Mouse (Mus musculus) forebrain, embryonic 12.5 days (tissue): ENCODE data around the gene A430078G23Rik. TPM values are rescaled to one million over a fixed set of nuclear protein-coding genes. Genes with fewer than 3 reads are reported as not detected.
"Not testable (repeated sequence)": the region's sequence is repeated elsewhere in the genome, so short reads cannot be mapped to it uniquely, and the experiment has no call there.

ENCODE experiments used
- ATAC-seq: fragments of 200-750 bp; cut with Nextera tagmentation; 2 replicates; pipeline ENCODE4 v1.8.0; 2017; ENCODE audit warnings: moderate TSS enrichment; ENCODE audit not compliant: low FRiP score
- H3K27ac ChIP-seq: fragments of 300-500 bp; sonication (generic); 2 replicates; pipeline ENCODE4 v1.5.1; 2016; ENCODE audit warnings: mild to moderate bottlenecking
- H3K27me3 ChIP-seq: fragments of 300-500 bp; sonication (generic); 2 replicates; pipeline ENCODE4 v1.6.1; 2016; ENCODE audit warnings: mild to moderate bottlenecking
- H3K36me3 ChIP-seq: fragments of 300-500 bp; sonication (generic); replicated peaks from 2 replicates; pipeline ENCODE4 v1.6.1; 2016; ENCODE audit warnings: mild to moderate bottlenecking
- H3K4me1 ChIP-seq: fragments of 300-500 bp; sonication (generic); 2 replicates; pipeline ENCODE4 v1.6.1; 2016
- H3K4me2 ChIP-seq: fragments of 300-500 bp; sonication (generic); 2 replicates; pipeline ENCODE4 v1.6.1; 2016; ENCODE audit warnings: mild to moderate bottlenecking, moderate library complexity
- H3K4me3 ChIP-seq: fragments of 300-500 bp; sonication (generic); replicated peaks from 2 replicates; pipeline ENCODE4 v1.5.1; 2016; ENCODE audit warnings: mild to moderate bottlenecking
- H3K9ac ChIP-seq: fragments of 300-500 bp; sonication (generic); 2 replicates; pipeline ENCODE4 v1.6.1; 2016; ENCODE audit warnings: mild to moderate bottlenecking
- H3K9me3 ChIP-seq: fragments of 300-500 bp; sonication (generic); 2 replicates; pipeline ENCODE4 v1.6.1; 2016
- WGBS: fragments of 180-500 bp; shearing (Covaris S2); methylation state at CpG from one replicate; pipeline ENCODE4 v1.1.7; 2016; 5-methylcytosine and 5-hydroxymethylcytosine counted together
- polyA plus RNA-seq: library from polyadenylated mRNA; unstranded; fragments of >200 nt; fragmentation: Nextera tagmentation; extraction: Ambion mirVana; gene quantifications from 2 replicates; pipeline ENCODE4 v1.2.1, GENCODE M21; 2016

A430078G23Rik gene
- polyA plus RNA-seq, 1 experiment from 2014 or later: 0.06 TPM

- H3K27me3 ChIP-seq: no peaks in the 10 kb centered on the region
- no peak overlapping the region for H3K9ac ChIP-seq
- WGBS: 50% methylated on average over 6 of the region's 6 CpGs
- no peaks in the 10 kb centered on the region for H3K36me3 ChIP-seq
- H3K27ac ChIP-seq: no peak overlapping the region
- H3K4me2 ChIP-seq: no peak overlapping the region
- no peak for ATAC-seq
- no peaks in the 10 kb centered on the region for H3K4me1 ChIP-seq
- no peaks in the 10 kb centered on the region for H3K9me3 ChIP-seq
- H3K4me3 ChIP-seq: no peak overlapping the region
These were observed 22.6 kb upstream of the A430078G23Rik start for GRCm38 (mm10) chr8:3330662-3331061.

GRCm38 (mm10) chr8:3331692-3332091 lies 21.5 kb upstream of the A430078G23Rik start:
- 85% methylated on average over 2 of the region's 2 CpGs for WGBS
- ATAC-seq: no peak
- no peaks in the 10 kb centered on the region for H3K4me1 ChIP-seq

GRCm38 (mm10) chr8:3335881-3336280 lies 17.3 kb upstream of the A430078G23Rik start:
- H3K4me3 ChIP-seq: no peak overlapping the region
- ATAC-seq: no peak
- H3K9me3 ChIP-seq: no peaks in the 10 kb centered on the region
- no peaks in the 10 kb centered on the region for H3K4me1 ChIP-seq
- no peak overlapping the region for H3K4me2 ChIP-seq
- WGBS: 93% methylated on average over 1 of the region's 1 CpGs
- no peak overlapping the region for H3K9ac ChIP-seq
- no peak overlapping the region for H3K27ac ChIP-seq
- H3K27me3 ChIP-seq: no peaks in the 10 kb centered on the region
- H3K36me3 ChIP-seq: no peaks in the 10 kb centered on the region

More at GRCm38 (mm10) chr8:3331692-3332091, 21.5 kb upstream of the A430078G23Rik start:
- Histone ChIP-seq H3K9ac (no peak overlapping the region), H3K27me3 (no peaks in the 10 kb centered on the region), H3K4me3 (no peak overlapping the region), H3K9me3 (no peaks in the 10 kb centered on the region), H3K36me3 (no peaks in the 10 kb centered on the region), H3K4me2 (no peak overlapping the region), H3K27ac (no peak overlapping the region)

GRCm38 (mm10) chr8:3336658-3337524 lies 16.3 kb upstream of the A430078G23Rik start:
- Histone ChIP-seq H3K27me3 (no peaks in the 10 kb centered on the region), H3K9me3 (no peaks in the 10 kb centered on the region), H3K4me2 (no peak overlapping the region), H3K4me1 (no peaks in the 10 kb centered on the region), H3K4me3 (no peak overlapping the region), H3K36me3 (no peaks in the 10 kb centered on the region), H3K9ac (no peak overlapping the region), H3K27ac (no peak overlapping the region)
- ATAC-seq: 0 out of 2 replicates have a peak, but pooled peaks have one; percentile 44
- 65% methylated on average over 9 of the region's 9 CpGs for WGBS

- H3K9me3 ChIP-seq, H3K4me2 ChIP-seq, H3K4me1 ChIP-seq, H3K4me3 ChIP-seq, H3K36me3 ChIP-seq, H3K27me3 ChIP-seq, ATAC-seq, H3K9ac ChIP-seq, H3K27ac ChIP-seq: not testable (repeated sequence)
- 86% methylated on average over 3 of the region's 3 CpGs for WGBS
These were observed 15.7 kb upstream of the A430078G23Rik start for GRCm38 (mm10) chr8:3337525-3337824.

GRCm38 (mm10) chr8:3337971-3338370 lies 15.2 kb upstream of the A430078G23Rik start:
- no peaks in the 10 kb centered on the region for H3K36me3 ChIP-seq
- no peak overlapping the region for H3K4me2 ChIP-seq
- H3K9me3 ChIP-seq: no peaks in the 10 kb centered on the region
- no peak overlapping the region for H3K9ac ChIP-seq
- H3K27ac ChIP-seq: no peak overlapping the region
- no peaks in the 10 kb centered on the region for H3K27me3 ChIP-seq
- no peak for ATAC-seq
- 96% methylated on average over 11 of the region's 11 CpGs for WGBS
- H3K4me1 ChIP-seq: no peaks in the 10 kb centered on the region
- H3K4me3 ChIP-seq: no peak overlapping the region

- H3K4me3 ChIP-seq, ATAC-seq, H3K27ac ChIP-seq, H3K27me3 ChIP-seq, H3K4me2 ChIP-seq, H3K9ac ChIP-seq, H3K4me1 ChIP-seq, H3K9me3 ChIP-seq, H3K36me3 ChIP-seq: not testable (repeated sequence)
- 92% methylated on average over 3 of the region's 3 CpGs for WGBS
These were observed 12.5 kb upstream of the A430078G23Rik start for GRCm38 (mm10) chr8:3340711-3341110.

- no peak for ATAC-seq
- WGBS: 95% methylated on average over 6 of the region's 6 CpGs
- no peaks in the 10 kb centered on the region for H3K9me3 ChIP-seq
These were observed 7.9 kb upstream of the A430078G23Rik start for GRCm38 (mm10) chr8:3345337-3345736.

GRCm38 (mm10) chr8:3346691-3347413 lies 6.4 kb upstream of the A430078G23Rik start:
- no peaks in the 10 kb centered on the region for H3K27me3 ChIP-seq
- H3K9ac ChIP-seq: no peak overlapping the region
- no peaks in the 10 kb centered on the region for H3K4me1 ChIP-seq
- H3K27ac ChIP-seq: no peak overlapping the region
- no peak overlapping the region for H3K4me3 ChIP-seq
- H3K9me3 ChIP-seq: no peaks in the 10 kb centered on the region
- 85% methylated on average over 5 of the region's 5 CpGs for WGBS
- H3K36me3 ChIP-seq: no peaks in the 10 kb centered on the region
- ATAC-seq: no peak
- no peak overlapping the region for H3K4me2 ChIP-seq

More at GRCm38 (mm10) chr8:3345337-3345736, 7.9 kb upstream of the A430078G23Rik start:
- H3K27ac ChIP-seq: no peak overlapping the region
- H3K27me3 ChIP-seq: no peaks in the 10 kb centered on the region
- no peak overlapping the region for H3K9ac ChIP-seq
- H3K4me2 ChIP-seq: no peak overlapping the region
- no peak overlapping the region for H3K4me3 ChIP-seq
- H3K4me1 ChIP-seq: no peaks in the 10 kb centered on the region
- H3K36me3 ChIP-seq: no peaks in the 10 kb centered on the region

GRCm38 (mm10) chr8:3348142-3348823 lies 4.9 kb upstream of the A430078G23Rik start:
- ATAC-seq: no peak
- H3K4me1 ChIP-seq: no peaks in the 10 kb centered on the region

GRCm38 (mm10) chr8:3350747-3351146 lies 2.5 kb upstream of the A430078G23Rik start:
- 82% methylated on average over 6 of the region's 6 CpGs for WGBS
- H3K36me3 ChIP-seq: no peaks in the 10 kb centered on the region
- H3K4me2 ChIP-seq: no peak overlapping the region
- ATAC-seq: no peak
- H3K27ac ChIP-seq: no peak overlapping the region
- no peaks in the 10 kb centered on the region for H3K4me1 ChIP-seq
- H3K9ac ChIP-seq: no peak overlapping the region
- no peaks in the 10 kb centered on the region for H3K27me3 ChIP-seq
- H3K4me3 ChIP-seq: no peak overlapping the region
- H3K9me3 ChIP-seq: no peaks in the 10 kb centered on the region

More at GRCm38 (mm10) chr8:3348142-3348823, 4.9 kb upstream of the A430078G23Rik start:
- H3K4me2 ChIP-seq: no peak overlapping the region
- no peak overlapping the region for H3K27ac ChIP-seq
- H3K9me3 ChIP-seq: no peaks in the 10 kb centered on the region
- no peaks in the 10 kb centered on the region for H3K27me3 ChIP-seq
- H3K4me3 ChIP-seq: no peak overlapping the region
- H3K36me3 ChIP-seq: no peaks in the 10 kb centered on the region
- no peak overlapping the region for H3K9ac ChIP-seq
- 65% methylated on average over 13 of the region's 13 CpGs for WGBS

- Histone ChIP-seq H3K27ac (no peak overlapping the region), H3K4me1 (no peaks in the 10 kb centered on the region), H3K9me3 (no peaks in the 10 kb centered on the region), H3K36me3 (no peaks in the 10 kb centered on the region), H3K4me3 (no peak overlapping the region), H3K27me3 (no peaks in the 10 kb centered on the region), H3K9ac (no peak overlapping the region), H3K4me2 (no peak overlapping the region)
- 84% methylated on average over 6 of the region's 6 CpGs for WGBS
- ATAC-seq: no peak
These were observed 500 bp upstream of the A430078G23Rik start for GRCm38 (mm10) chr8:3352715-3353114.
